Mouse (Mus musculus) megakaryocyte, embryonic 14.5 days (primary cell): ENCODE data around the gene Utrn.

Source experiments
- FLI1 ChIP-seq: IDR thresholded peaks from 2 replicates; pipeline ENCODE4 v1.6.1; 2012; ENCODE audit warnings: low read length, inconsistent platforms, mixed read lengths
- GATA1 ChIP-seq: IDR thresholded peaks from 3 replicates; pipeline ENCODE4 v1.6.1; 2012; ENCODE audit warnings: mixed read lengths, low read length, inconsistent platforms, borderline replicate concordance

GRCm38 (mm10) chr10:12861381-12861780, 7.8 kb downstream of the Utrn start:
- TF ChIP-seq GATA1 = no peak
- TF ChIP-seq FLI1 = no peak
